Mouse (Mus musculus): ENCODE measurements around the gene Gm4297. TPM values are rescaled to one million over a fixed set of nuclear protein-coding genes. Genes with fewer than 3 reads are reported as not detected.

Gm4297 gene
- not detected in 2 replicates for polyA plus RNA-seq (2012; rRNA removed)

DNA sequence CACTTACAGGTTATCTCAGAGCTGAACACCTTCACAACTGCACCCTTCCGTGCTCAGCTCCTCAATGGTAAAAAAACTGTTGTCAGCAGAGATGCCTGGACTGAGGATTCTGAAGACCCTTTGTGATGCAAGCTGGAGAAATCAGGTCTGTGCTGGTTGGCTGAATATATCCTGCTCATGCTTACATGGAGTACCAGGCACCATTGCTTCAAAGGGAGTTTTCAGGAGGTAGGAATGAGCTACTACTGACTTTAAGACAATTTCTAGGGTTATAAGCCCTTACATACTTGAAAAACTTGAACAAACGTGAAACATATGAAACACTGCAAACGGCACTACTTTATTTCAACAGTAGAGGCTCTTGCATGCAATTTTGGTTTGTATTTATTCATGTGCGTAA, at the start of gene Gm4297:
TSS of gene Gm4297 (minus strand) at position 101 of the 400 bp plus-strand sequence.

Other genes with a start within 250 kb of the Gm4297 start
- gene Gm5934, start 74.1 kb downstream of the Gm4297 start, polyA plus RNA-seq (2012; rRNA removed): not detected in 2 replicates
- not detected in 2 replicates for gene Gm5935, start 200.3 kb upstream of the Gm4297 start, polyA plus RNA-seq (2012; rRNA removed)